Mouse (Mus musculus) mature B cell (primary cell): ENCODE results near the gene Synrg.

ENCODE experiments used
- in situ Hi-C: fragments of 300-500 bp; cut with MboI; formaldehyde crosslinking; loops from 2 replicates; pipeline ENCODE4 v1.14.3; 2019

The Synrg gene

DNA sequence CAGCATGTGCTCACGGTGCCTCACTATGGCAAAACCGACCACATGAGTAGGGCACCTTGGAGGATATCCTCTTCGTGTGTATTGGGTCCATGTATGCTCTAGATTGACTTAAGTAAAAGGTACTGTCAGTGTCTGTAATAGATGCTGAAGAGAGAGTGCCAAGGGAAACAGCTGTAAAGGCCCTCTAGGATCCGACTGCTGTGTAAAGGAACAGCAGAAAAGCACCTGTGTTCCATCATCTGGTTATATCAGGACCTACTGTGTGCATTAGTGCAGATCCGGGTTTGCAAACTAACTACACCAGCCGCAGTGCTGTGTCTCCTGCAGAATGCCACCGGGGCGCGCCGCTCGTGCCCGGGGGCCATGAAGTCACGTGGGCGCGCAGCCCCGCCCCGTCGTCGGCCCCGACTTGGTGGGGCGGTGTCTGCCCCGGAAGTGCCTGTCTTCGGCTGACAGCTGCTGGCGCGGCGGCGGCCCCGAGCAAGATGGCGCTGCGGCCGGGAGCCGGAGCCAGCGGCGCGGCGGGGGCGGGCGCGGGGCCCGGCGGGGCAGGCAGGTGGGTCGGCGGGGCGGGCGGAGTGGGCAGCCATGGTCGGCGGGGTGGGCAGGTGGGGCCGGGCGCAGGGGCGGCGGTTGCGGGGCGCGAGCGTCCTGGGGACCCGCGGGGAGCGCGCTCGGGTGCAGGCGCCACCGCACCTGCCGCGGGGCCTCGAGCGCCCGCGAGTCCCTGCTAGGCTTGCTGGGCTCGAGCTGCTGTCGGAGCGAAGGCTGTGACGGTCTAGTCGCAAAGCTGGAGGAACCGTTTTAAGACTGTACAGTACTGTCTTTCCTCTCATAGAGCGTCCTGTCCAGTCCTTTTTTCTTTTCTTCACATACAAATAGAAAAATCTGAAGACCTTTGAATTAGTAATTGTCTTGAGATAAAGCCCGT lies at the start of gene Synrg:
TSS of gene Synrg (plus strand) at position 438 of the 931 bp plus-strand sequence.
- in situ Hi-C loops, result no loop called here

DNA sequence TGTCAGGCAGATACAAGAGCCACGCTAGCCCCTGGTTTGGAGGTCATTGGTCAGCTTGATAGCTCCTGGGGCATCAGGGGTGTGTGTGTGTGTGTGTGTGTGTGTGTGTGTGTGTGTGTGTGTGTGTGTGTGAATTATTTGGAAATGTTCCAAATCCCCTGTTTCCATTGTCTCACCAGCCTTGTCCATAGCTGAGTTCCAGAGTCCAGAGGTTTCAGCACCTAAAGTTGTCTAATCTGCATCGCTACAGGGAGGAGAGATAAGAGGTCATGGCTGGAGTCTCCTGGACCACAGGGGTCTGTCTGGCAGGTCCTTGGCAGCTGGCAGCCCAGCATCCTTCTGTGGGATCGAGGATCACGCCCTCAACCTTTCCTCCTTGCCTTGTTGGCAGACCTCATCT lies 49.7 kb upstream of the Synrg start:
- in situ Hi-C loops, result no loop called here

DNA sequence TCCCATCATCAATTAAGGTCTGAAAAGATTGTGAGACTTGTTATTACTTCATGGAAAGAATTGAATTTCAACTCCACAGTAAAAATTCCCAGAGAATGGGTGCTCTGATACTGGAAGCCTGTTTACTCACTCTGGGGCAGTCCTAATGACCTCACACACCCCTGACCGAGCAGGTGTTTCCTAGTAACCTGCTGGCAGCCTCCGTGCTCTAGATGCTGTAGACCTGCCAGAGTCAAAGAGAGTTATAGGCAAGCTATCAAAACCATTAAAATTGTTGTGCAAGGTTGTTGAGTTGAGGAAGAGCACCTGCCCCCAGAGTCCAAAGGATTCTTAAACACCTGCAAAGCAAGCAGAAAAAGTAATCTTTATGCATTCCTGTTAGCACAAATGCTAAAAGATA lies 41.6 kb upstream of the Synrg start:
- in situ Hi-C loops, result no loop called here

DNA sequence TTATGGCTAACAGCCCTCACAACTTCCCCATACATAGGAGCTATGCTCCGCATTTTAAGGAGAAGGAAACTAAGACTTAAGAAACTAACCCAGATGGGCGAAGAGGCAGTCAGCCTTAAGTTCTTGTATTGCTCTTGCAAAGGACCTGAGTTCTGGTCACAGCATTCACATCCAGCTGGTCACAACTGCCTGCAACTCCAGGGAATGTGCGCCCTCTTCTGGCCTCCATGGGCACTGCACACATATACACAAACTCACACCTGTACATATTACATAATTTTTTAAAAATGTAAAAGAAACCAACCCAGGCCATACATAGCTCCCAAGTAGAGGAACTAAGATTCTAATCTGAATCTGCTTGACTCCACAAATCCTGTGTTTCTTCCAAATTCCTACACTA lies 37.1 kb upstream of the Synrg start:
- in situ Hi-C loops, result loop anchor here (25.0 kb wide), 1 partner anchor 365 kb away; no protein-coding TSS in a partner anchor

DNA sequence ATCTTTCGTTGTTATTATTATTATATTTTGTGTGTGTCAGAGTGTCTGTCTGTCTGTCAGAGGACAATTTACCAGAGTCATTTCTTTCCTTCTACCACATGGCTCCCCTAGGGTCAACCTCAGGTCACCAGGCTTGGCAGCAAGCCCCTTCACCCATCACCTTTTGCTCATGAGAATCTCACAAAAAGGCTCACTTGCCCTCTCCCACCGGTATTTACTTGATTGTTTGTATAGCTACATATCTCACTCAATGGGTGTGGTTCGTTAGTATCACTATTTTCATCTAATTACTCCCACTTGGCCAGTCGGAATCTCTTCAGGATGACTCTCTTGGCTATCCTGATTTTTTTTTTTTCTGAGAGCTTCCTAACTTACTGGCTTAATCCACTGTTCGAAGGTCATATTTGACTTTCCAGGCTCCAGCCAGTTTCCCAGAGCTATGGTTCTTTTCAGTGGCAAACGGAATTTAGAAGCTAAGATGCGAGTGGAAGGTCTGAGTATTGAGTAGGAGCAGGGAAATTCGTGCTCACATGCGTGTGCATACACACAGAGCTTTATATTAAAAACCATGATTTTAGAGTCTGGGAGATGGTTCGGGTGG lies 31.6 kb upstream of the Synrg start:
- in situ Hi-C loops, result loop anchor here (10.0 to 25.0 kb wide), 2 partner anchors 128 to 370 kb away; no protein-coding TSS in a partner anchor

DNA sequence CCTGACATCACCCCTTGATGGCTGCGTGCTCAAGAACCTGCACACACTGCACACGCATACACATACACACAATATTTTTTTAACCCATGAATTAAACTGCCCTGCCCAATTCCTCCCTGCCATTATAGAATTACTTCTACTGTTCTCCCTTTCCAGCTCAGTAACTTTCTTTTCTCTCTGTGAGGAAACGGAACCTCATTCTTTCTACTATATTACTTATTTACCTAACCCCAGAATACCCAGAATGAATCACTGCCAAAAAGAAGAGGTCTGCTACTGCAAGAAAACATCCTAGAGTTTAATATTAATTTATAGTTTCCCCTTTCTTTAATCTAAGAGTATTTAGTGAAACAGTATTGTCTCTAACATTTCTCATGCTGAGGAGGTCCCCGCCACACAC lies 30.9 kb upstream of the Synrg start:
- in situ Hi-C loops, result loop anchor here (10.0 to 25.0 kb wide), 2 partner anchors 129 to 371 kb away; no protein-coding TSS in a partner anchor

DNA sequence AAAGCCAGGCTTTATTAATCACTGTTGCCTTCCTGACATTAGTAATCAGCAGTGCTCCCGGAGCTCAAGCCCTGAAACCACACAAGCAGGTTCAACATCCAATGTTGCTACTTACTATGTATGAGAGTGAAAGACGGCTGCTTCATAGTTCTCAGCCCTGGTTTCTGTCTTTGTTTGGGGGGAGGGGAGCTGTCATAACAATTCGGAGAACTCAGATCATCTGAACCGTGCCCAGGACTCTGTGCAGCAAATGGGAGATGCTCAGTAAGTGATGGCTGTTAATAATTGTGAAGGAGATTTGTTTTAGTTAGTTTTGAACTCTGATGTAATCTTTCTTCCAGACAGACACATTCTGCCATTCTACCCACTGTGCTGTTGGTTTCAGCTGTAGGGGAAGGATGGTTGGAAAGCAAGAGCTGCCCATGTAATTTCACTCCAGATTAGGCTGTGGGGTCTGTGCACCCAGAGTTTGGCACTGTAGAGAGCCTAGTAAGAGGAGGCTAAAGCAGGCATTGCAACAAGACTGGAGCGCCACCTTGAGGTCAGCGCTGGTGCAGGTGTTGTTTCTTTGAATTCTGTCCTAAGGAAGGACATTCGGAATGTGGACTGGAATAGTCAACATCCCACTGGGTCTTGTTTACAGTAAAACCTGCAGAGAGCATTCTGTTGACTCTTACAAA lies 28.1 kb upstream of the Synrg start:
- in situ Hi-C loops, result loop anchor here (10.0 to 25.0 kb wide), 2 partner anchors 131 to 374 kb away; no protein-coding TSS in a partner anchor

DNA sequence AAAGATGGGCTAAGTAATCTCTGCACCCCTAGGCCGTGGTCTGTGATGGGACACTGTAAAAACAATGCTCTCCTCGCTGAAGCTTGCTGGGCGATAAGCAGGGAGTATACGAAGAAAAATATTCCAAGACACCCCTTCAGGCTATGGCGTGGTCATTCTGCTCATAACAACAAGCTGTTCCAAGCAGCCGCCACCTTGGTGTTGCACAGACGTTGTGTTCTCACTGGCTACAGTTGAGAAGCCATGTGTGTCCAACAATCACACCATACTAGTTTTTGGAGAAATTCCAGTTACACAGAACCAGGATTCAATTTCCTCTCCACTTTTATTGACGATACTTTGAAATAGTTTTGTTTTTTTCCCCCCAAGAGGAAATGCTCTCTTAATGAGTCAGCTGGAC lies 25.7 kb upstream of the Synrg start:
- in situ Hi-C loops, result loop anchor here (10.0 to 25.0 kb wide), 2 partner anchors 134 to 376 kb away; no protein-coding TSS in a partner anchor

DNA sequence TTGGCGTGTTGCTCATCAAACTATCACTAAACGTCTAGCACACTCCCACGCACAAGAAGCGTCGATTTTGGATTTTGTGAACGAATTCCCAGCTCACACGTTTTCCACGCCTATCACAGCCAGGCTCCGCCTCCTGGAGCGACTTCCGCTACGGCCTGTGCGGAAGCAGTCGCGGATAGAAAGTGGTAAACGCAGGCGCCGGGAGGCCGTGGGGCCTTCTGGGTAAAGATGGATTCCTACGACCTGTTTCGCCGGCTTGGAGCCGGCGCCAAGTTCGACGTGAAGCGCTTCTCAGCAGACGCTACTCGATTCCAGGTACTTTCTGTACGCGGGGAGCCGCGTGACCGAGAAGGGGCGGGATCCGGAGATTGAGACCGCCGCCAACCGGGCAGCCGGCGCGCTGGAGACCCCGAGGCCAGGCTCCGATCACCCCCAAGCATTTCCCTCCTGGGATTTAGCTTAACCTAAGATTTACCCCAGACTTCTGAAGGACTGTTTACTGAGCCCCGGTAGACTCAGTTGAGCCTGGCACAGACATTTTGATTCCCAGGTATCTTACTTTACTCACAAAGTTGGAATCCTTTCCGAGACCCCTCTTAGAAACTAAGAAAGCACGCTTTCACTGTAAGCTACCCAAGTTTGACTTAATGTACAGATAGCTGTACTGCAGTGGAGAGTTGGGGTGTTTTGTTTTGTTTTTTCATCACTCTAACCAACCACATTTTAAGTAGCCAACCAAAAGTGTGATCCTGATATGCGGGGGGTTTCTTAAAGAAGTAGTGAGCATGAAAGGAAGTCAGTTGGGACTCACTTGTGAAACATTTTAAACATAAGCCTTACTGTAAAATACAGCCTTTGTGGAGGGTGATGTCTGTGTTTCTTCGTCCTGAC lies 22.0 kb upstream of the Synrg start, which contains the start of gene Ddx52:
TSS of gene Ddx52 (plus strand) at position 113 of the 891 bp plus-strand sequence.
- in situ Hi-C loops, result loop anchor here (25.0 kb wide), 1 partner anchor 380 kb away; no protein-coding TSS in a partner anchor

DNA sequence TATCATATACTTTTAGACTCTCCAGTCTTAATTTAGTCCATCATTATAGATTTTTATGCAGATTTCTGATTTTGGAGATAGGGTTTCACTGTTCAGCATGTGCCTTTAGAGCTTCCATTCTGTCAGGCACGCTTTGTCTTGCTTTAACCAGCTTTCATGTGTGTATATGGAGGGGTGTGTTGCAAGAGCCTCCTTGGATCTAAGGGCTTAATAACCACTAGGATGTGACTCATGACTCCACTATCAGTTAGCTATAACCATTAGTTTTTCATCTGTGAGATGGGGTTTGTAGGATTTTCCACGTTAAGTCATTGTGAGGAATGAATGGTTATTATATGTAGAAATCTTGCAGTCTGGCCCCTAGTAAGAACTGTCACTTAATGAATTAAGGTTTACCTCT lies 7.4 kb upstream of the Synrg start:
- in situ Hi-C loops, result no loop called here

DNA sequence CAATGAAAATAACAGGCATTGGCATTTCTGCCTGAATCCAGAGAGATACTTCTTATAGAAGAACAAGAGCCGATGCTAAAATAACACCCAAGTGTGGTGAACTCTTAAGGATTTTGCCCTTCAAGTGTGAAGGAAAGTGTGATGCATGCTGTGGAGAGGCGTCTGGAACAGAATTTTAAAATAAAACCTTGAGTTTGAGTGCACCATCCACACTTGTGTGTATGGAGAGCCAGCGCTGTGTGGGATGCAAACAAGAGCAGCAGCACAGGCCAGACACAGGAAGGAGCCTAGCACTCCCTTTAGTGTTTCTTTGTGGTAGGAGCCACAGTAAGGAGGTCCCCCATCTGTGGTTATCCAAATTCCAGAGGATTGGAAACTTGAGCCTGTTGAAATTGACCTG lies 2.2 kb upstream of the Synrg start:
- in situ Hi-C loops, result no loop called here

DNA sequence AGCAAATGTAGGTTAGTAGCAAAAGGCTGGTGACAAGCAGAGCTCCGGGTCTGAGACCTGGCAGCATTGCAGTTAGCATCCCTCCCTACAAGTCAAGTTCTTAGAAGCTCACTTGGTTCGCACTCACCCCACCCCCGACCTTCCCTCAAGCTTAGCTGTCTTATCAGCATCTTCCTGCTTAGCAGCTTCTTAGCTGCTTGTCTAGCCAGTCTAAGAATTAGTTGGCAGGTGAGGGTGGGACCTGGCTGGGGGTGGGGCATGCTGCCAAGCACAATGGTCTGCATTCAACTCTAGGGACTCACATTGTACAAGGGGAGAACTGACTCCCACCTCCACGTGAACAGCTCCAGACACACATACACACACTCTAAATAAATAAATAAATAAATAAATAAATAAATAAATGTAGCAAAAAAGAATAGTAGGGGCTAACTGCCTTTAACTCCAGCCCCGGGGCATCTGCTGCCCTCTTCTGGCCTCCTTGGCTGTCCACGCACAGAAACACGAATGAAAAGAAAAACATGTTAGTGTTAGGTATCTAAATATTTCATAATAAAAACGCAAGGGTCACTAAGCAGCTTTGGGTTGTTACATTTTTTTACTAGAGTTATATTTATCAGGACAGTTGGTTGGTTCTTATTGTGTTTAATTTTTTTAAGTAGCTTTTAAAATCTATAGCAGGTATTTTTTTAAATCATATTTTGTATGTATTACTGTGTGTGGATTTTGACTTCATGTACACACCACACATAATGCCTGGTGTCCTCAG lies 3.4 kb downstream of the Synrg start:
- in situ Hi-C loops, result no loop called here

DNA sequence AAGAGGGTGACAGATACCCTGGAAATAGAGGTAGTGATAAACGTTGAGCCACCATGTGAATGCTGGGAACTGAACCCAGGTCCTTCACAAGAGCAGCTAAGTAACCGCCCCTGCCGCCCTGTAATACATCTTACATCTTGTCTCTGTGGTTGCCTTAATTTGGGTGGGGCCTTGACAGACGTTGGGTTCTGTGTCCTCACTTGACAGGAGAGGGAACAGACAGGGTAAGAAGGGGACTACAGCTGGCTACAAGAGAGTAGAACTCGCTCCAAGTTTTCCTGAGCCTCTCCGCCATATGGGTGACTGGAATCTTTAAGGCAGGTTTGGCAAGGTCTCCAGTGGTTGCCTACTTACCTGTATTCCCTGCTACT lies 4.0 kb downstream of the Synrg start:
- in situ Hi-C loops, result no loop called here

DNA sequence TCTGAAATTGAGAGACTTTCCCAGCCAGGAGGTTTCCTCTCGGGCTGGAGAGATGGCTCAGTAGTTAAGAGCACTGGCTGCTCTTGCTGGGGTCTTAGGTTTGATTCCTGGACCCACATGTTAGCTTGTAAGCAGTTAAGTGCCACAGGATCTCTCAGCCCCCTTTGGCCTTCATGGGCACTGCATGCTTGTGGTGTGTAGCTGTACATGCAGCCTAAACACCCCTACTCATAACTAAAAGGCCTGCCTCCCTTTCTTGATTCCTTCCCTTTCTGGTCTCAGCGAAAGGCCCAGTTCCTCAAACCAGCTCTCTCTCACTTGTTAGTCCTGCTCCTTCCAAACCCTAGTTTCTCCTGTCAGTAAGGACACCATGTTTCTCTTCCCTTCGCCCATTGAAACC lies 4.8 kb downstream of the Synrg start:
- in situ Hi-C loops, result no loop called here

DNA sequence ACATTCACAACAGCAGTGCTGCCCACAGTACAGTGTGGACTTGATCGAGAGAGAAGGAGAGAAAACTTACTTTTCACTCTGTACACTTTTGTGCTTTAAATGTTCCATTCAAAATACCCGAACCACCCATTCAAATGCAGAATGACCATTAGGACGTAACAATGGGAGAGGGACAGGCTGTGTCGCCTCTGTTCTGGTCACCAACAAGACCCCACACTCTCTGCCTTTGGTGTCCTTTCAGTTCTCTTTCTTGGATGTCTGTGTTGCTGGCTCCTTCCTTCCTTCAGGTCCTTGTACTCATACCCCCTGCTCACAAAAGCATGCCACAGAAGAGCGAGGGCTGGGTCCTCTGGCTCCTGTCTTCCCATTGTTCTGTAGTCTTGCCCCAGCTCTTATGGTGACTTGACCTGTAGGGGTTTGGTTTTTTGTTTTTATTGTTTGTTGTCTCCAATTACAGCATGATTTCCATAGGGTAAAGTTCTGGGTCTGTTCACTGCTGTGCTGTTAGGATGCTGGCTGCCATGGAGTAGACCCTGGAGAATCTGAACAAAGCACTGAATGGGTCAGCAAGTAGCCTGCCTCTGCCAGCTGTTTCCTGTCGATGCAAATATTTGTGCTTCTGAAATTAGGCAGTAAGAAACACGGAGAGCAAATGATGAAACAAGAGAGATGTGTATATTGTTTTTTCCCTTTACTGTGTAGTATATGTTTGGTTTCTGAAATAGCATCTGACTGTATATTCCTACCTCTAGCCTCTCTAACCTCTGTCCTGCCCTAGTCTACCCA lies 10.5 kb downstream of the Synrg start:
- in situ Hi-C loops, result no loop called here

DNA sequence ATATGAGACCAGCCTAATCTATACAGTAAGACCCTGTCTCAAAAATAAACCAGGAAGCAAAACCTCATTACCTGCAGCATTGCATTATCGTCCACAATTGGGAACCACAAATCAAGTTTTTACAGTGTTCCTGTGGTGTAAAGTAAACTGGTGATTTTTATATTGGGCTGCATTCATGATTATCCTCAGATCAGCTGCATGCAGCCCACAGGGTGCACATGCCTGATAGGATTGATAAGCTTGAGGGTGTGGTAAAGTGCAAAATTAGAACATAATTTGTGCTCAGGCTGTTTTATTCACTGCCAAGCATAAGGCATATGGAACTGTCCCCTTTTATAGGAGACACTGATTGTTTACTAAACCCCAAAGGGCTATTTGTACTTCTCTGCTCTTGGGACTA lies 11.3 kb downstream of the Synrg start:
- in situ Hi-C loops, result no loop called here

DNA sequence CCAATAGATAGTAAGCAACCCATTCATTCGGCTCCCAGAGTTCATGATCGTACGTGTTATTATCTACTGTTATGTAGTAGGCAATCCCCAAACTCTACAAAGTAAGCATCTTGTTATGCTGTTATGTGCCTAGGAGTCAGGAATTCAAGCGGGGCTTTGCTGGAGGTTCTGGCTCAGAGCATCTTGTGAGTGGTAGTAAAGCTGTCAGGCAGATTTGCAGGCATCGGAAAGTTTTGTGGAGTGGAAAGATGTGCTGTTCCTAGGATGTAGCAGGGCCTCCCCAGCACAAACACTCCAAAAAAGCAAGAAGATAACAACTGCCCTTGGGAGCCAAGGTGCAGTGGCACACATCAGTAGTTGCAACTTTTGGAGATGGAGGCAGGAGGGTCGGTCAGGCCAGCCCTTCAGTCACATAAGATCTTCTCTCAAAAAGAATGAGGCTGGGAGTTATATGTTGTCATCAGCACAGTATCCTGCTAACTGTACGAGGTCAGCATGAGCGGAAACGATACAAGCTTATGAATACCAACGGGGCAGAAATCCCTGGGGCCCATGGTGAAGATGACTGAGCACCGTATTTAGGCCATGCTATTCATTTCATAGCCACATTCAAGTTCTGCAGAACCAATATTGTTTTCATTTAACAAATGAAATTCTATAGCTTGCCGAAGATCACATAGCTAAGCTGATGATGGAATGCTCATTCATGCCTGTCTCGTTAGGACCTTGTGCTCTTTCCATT lies 12.2 kb downstream of the Synrg start:
- in situ Hi-C loops, result no loop called here

DNA sequence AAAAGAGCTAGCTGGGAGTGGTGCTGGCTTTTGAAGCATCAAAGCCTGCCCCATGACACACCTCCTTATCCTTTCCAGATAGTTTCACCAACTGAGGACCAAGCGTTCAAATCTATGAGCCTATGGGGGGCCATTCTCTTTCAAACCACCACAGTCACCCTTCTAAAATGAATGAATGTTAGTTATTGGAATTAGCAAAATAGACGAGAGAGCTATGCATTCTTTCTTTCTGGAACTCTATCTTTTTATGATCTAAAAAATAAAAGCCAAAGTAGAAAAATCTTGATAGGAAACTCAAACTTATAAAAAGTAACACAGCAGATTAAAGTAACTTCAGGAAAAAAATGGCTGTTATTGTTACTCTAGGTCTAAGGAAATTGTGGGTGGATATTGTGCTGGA lies 13.6 kb downstream of the Synrg start:
- in situ Hi-C loops, result no loop called here

DNA sequence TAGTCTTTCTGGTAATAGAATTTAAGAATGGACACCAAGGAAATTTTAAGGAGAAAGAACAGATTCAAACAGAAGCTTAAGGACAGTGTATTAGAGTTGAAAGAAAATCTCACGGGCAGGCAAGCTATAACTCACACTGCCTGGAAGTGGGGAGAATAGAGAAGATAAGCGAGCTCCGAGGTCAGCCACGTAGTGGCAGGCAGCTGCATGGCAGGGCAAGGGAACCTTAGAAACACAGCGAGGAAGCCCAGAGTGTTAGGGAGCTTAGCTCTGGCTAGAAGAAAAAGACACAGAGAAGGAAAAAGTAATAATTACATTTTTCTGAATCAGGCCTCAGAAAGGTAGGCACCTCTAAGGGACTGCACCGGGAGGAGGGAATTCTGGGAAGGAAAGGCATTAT lies 15.8 kb downstream of the Synrg start:
- in situ Hi-C loops, result no loop called here
